Mouse (Mus musculus): ENCODE measurements at regions not wholly inside any gene's neighbourhood (a gene's known extent, or its start where the extent isn't known, plus 50 kb on each side); places are given as distances from the start of the nearest gene placed in this dataset.
"Not testable (repeated sequence)": the region's sequence is repeated elsewhere in the genome, so short reads cannot be mapped to it uniquely, and the experiment has no call there.

DNA sequence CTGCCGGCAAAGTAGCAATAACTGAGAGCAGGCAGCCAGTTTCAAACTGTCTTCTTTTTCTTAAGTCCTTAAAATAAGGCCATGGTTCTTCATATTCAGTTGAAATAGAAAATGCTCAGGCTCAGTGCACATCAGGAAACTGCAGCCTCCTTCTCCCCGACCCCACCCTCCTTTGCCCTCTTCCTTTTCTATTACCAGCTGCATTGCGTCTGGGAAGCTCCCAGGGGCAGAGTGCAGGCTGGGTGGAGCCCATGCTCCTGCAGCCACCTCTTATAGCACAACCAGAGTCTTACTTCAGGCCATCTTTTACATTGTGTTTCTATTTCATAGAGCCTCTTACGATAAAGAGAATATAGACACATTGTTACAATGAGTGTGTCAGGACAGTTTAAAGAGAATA lies 288.2 kb downstream of the Hace1 start:
- Histone ChIP-seq H3K4me2 (ENCODE audit: low read length) (no peak overlapping the region), H3K27me3 (replicated peaks; ENCODE audit: control insufficient read depth, insufficient read depth, low read length) (no peaks in the 10 kb centered on the region), H3K4me3 (ENCODE audit: low read depth, low read length) (no peak overlapping the region), H3K4me1 (ENCODE audit: control insufficient read depth, insufficient read depth, low read length) (no peaks in the 10 kb centered on the region), H3K9me3 (replicated peaks; ENCODE audit: control insufficient read depth, low read length) (no peaks in the 10 kb centered on the region), H3K36me3 (ENCODE audit: control insufficient read depth, insufficient read depth, low read length) (no peaks in the 10 kb centered on the region), H3K27ac (ENCODE audit: low read depth, low read length) (no peak overlapping the region), H3K9ac (ENCODE audit: low read length) (no peak overlapping the region)
- ATAC-seq (no peak), DNase-seq (ENCODE audit: low spot score) (no peak)
- WGBS: 71% methylated on average over 4 of the region's 4 CpGs

DNA sequence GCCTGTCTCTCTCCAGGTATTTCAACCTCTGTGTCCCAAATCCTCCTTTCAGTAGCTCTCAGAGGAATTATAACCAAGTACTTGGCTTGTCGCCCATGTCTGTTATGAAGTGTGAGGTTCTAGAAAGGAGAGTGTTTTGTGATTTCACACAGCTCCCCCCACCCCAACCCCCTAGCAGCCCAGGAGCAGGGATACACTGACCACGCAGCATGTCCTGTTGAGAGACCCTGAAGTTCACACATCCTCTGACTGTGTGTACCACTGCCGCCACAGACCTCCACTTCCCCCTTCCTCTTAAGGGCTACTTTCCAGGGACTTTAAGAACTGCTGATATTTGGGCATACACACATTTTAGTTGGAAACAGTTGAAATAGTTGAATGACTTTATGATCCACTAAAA lies 289.2 kb downstream of the Hace1 start:
- no peak overlapping the region for H3K9ac ChIP-seq (ENCODE audit: low read length)
- H3K4me1 ChIP-seq (ENCODE audit: control insufficient read depth, insufficient read depth, low read length): no peaks in the 10 kb centered on the region
- H3K4me3 ChIP-seq (ENCODE audit: low read depth, low read length): no peak overlapping the region
- no peak overlapping the region for H3K4me2 ChIP-seq (ENCODE audit: low read length)
- no peak for DNase-seq (ENCODE audit: low spot score)
- no peak overlapping the region for H3K27ac ChIP-seq (ENCODE audit: low read depth, low read length)
- no peaks in the 10 kb centered on the region for H3K36me3 ChIP-seq (ENCODE audit: control insufficient read depth, insufficient read depth, low read length)
- no peaks in the 10 kb centered on the region for H3K9me3 ChIP-seq (replicated peaks; ENCODE audit: control insufficient read depth, low read length)
- ATAC-seq: no peak
- no peaks in the 10 kb centered on the region for H3K27me3 ChIP-seq (replicated peaks; ENCODE audit: control insufficient read depth, insufficient read depth, low read length)
- WGBS: 86% methylated on average over 3 of the region's 3 CpGs

DNA sequence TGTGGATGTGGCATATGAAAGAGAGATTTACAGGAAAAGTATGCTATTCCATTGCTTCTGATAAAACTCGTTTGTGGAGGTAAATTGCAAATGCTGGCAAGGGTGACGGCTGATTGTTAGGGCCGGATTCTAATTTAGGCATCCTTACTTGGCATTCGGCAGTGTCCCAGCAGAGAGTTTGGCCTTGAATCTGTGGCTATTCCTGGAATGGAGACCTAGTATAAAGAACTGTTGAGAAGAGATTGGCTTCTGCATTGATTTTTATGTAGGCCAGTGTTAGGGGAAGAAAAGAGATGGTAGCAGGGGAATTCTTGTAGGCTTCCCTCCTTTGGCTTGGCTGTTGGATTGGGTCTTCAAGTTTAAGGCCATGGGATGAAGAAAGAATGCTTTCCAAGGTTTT lies 293.4 kb downstream of the Hace1 start:
- Histone ChIP-seq H3K9me3 (replicated peaks; ENCODE audit: control insufficient read depth, low read length) (no peaks in the 10 kb centered on the region), H3K9ac (ENCODE audit: low read length) (no peak overlapping the region), H3K27me3 (replicated peaks; ENCODE audit: control insufficient read depth, insufficient read depth, low read length) (no peaks in the 10 kb centered on the region), H3K4me1 (ENCODE audit: control insufficient read depth, insufficient read depth, low read length) (no peaks in the 10 kb centered on the region), H3K4me2 (ENCODE audit: low read length) (no peak overlapping the region), H3K27ac (ENCODE audit: low read depth, low read length) (no peak overlapping the region), H3K36me3 (ENCODE audit: control insufficient read depth, insufficient read depth, low read length) (no peaks in the 10 kb centered on the region), H3K4me3 (ENCODE audit: low read depth, low read length) (no peak overlapping the region)
- DNase-seq (ENCODE audit: low spot score) (no peak), ATAC-seq (no peak)
- WGBS: 73% methylated on average over 4 of the region's 4 CpGs

DNA sequence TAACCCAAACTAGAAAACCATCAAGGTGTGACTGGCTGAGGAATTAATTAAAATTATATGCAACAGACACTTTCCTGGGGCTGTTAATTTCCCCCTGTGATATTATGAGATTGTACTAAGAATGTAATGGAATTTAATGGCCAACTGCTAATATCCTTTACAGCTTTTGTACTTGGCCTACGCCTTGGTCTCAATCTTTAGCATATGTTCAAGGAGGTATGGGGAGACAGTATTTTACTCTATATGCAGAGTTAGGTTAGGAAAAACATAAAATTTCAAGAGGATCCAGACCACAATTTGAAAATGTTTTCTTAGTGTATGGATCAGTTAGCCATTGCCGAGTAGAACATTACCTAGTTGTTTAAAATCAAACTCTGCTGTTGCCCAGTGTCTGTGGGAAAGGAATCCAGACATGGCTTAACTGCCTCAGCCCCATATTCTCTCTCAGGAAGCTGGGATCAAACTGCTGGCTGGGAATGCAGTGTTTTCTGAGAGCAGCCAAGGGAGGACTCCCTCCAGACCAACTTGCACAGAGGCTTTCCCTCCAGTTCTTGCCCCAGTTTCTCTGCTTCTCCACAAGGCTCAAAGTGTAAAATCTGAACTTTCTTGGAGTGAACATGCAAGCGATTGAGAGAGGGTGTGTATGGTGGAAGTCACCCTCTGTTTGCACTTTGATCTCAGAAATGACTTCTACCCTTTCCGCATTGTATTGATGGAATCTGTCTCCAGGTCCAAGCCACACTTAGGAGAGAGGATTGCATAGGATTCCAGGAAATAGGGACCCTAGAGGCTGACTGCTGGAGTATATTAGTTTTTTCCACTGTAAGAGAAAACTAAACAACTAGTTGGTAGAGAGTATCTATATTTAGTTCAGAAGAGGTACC lies 294.6 kb downstream of the Hace1 start:
- Histone ChIP-seq H3K9ac (ENCODE audit: low read length) (no peak overlapping the region), H3K27ac (ENCODE audit: low read depth, low read length) (no peak overlapping the region), H3K36me3 (ENCODE audit: control insufficient read depth, insufficient read depth, low read length) (no peaks in the 10 kb centered on the region), H3K4me2 (ENCODE audit: low read length) (no peak overlapping the region), H3K9me3 (replicated peaks; ENCODE audit: control insufficient read depth, low read length) (no peaks in the 10 kb centered on the region), H3K4me1 (ENCODE audit: control insufficient read depth, insufficient read depth, low read length) (no peaks in the 10 kb centered on the region), H3K4me3 (ENCODE audit: low read depth, low read length) (no peak overlapping the region), H3K27me3 (replicated peaks; ENCODE audit: control insufficient read depth, insufficient read depth, low read length) (no peaks in the 10 kb centered on the region)
- no peak for DNase-seq (ENCODE audit: low spot score)
- WGBS: 88% methylated on average over 4 of the region's 4 CpGs
- ATAC-seq: no peak

DNA sequence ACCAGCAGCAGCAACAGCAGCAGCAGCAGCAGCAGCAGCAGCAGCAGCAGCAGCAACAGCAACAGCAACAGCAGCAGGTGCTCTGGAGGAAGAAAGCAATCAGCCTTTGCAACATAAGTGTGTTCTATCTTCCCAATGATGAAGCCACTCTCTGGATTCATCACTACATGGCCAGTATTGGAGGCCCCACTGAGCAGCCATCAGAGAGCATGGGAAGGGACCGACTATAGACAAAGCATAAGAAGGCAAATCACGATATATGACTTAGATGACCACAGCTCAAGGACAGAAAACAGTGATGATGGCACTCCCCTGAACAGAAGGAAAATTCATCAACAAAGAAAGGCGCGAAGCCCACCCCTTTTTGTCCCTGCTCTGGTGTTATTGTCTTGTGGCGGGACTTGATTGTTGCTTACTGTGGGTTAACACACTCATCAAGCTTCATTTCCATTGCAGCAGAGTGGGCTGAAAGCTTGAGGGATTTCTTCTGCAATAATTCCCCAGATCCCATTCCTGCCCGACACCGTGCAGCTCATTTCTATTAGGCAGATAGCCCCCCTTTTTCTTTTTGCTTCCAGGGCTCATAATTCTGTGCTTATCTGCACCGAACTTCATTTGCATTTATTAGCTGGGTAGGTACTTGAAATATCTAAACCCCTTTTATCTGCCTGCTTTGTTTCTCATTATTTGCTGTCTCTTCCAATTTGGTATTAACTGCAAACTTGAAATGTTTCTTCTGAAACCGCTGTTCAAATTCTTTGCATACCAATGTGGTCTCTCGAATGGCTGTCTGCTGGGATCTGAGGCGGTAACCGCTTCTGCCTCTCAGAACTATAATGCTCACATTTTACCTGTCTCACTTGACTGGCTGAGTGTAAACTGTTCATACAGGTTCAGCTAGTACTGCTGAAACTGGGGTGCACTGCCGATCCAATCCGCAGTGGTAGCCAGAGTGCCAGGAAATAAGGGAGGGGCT lies 296.5 kb downstream of the Hace1 start:
- no peaks in the 10 kb centered on the region for H3K9me3 ChIP-seq (replicated peaks; ENCODE audit: control insufficient read depth, low read length)
- H3K27me3 ChIP-seq (replicated peaks; ENCODE audit: control insufficient read depth, insufficient read depth, low read length): no peaks in the 10 kb centered on the region
- ATAC-seq: peak; percentile 62; the same call in 1 of the 2 replicates
- peak; percentile 22 for DNase-seq (ENCODE audit: low spot score)
- no peaks in the 10 kb centered on the region for H3K4me1 ChIP-seq (ENCODE audit: control insufficient read depth, insufficient read depth, low read length)
- peak overlapping the region; percentile 27 for H3K27ac ChIP-seq (ENCODE audit: low read depth, low read length)
- H3K9ac ChIP-seq (ENCODE audit: low read length): no peak overlapping the region
- 70% methylated on average over 14 of the region's 14 CpGs for WGBS
- no peaks in the 10 kb centered on the region for H3K36me3 ChIP-seq (ENCODE audit: control insufficient read depth, insufficient read depth, low read length)
- H3K4me3 ChIP-seq (ENCODE audit: low read depth, low read length): no peak overlapping the region
- 0 out of 2 replicates have a peak overlapping the region, but pooled peaks have one; percentile 7 for H3K4me2 ChIP-seq (ENCODE audit: low read length)

DNA sequence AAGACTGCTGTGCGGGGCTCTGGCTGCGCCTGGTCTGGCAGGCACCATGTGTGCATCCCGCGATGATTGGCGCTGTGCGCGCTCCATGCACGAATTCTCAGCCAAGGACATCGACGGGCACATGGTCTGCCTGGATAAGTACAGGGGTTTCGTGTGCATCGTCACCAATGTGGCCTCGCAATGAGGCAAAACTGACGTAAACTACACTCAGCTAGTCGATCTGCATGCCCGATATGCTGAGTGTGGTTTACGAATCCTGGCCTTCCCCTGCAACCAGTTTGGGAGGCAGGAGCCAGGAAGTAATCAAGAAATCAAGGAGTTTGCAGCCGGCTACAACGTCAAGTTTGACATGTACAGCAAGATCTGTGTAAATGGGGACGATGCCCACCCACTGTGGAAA lies 297.7 kb downstream of the Hace1 start:
- 93% methylated on average over 19 of the region's 20 CpGs for WGBS
- H3K9ac ChIP-seq (ENCODE audit: low read length); H3K36me3 ChIP-seq (ENCODE audit: control insufficient read depth, insufficient read depth, low read length); H3K27me3 ChIP-seq (replicated peaks; ENCODE audit: control insufficient read depth, insufficient read depth, low read length); H3K4me3 ChIP-seq (ENCODE audit: low read depth, low read length); H3K27ac ChIP-seq (ENCODE audit: low read depth, low read length); H3K4me2 ChIP-seq (ENCODE audit: low read length); H3K9me3 ChIP-seq (replicated peaks; ENCODE audit: control insufficient read depth, low read length); H3K4me1 ChIP-seq (ENCODE audit: control insufficient read depth, insufficient read depth, low read length); DNase-seq (ENCODE audit: low spot score); ATAC-seq: not testable (repeated sequence)

DNA sequence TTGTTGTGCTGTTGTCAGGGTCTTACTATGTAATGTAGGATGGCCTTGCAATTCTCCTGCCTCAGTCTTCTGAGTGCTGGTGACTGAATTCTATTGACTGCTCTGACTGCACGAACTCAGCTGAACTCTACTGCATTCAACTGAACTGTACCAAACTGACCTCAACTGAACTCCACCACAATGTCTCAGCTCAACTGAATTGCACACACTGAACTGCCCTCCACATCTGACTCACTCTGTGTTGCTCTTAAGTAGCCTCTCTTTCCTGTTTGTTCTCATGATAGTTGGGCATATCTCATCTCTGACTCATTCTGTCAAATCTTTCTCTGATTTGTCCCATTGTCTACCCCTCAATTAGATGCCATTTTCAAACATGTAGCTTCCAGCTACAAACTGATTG lies 306.1 kb downstream of the Hace1 start:
- DNase-seq (ENCODE audit: low spot score): no peak
- Histone ChIP-seq H3K4me3 (ENCODE audit: low read depth, low read length) (no peak overlapping the region), H3K9ac (ENCODE audit: low read length) (no peak overlapping the region), H3K4me1 (ENCODE audit: control insufficient read depth, insufficient read depth, low read length) (no peaks in the 10 kb centered on the region), H3K36me3 (ENCODE audit: control insufficient read depth, insufficient read depth, low read length) (no peaks in the 10 kb centered on the region), H3K27me3 (replicated peaks; ENCODE audit: control insufficient read depth, insufficient read depth, low read length) (no peaks in the 10 kb centered on the region), H3K4me2 (ENCODE audit: low read length) (no peak overlapping the region), H3K9me3 (replicated peaks; ENCODE audit: control insufficient read depth, low read length) (no peaks in the 10 kb centered on the region), H3K27ac (ENCODE audit: low read depth, low read length) (no peak overlapping the region)
- no peak for ATAC-seq
- WGBS: 93% methylated on average over 1 of the region's 1 CpGs

DNA sequence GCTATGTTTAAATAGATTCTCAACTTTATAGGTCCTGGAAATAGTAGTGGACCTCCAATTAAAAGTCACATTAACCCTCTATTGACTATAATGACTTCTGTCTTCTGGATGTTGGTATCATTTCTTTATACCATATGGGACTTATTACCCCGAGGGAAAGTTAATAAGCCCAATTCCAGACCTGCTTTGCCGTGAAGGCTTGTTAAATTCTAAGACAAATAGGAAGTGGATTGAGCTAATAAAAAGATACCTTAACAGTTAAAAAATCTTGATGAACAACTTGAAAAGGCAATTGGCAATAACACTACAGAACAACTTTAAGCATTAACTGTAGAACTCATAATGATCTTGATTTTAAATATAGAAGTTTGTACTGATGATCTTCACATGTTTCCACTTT lies 309.0 kb downstream of the Hace1 start:
- no peak overlapping the region for H3K4me3 ChIP-seq (ENCODE audit: low read depth, low read length)
- no peak overlapping the region for H3K27ac ChIP-seq (ENCODE audit: low read depth, low read length)
- H3K4me2 ChIP-seq (ENCODE audit: low read length): no peak overlapping the region
- H3K9me3 ChIP-seq (replicated peaks; ENCODE audit: control insufficient read depth, low read length): no peaks in the 10 kb centered on the region
- no peaks in the 10 kb centered on the region for H3K36me3 ChIP-seq (ENCODE audit: control insufficient read depth, insufficient read depth, low read length)
- WGBS: 80% methylated on average over 2 of the region's 2 CpGs
- H3K9ac ChIP-seq (ENCODE audit: low read length): no peak overlapping the region
- ATAC-seq (no peak), DNase-seq (ENCODE audit: low spot score) (no peak)
- no peaks in the 10 kb centered on the region for H3K4me1 ChIP-seq (ENCODE audit: control insufficient read depth, insufficient read depth, low read length)
- no peaks in the 10 kb centered on the region for H3K27me3 ChIP-seq (replicated peaks; ENCODE audit: control insufficient read depth, insufficient read depth, low read length)
